Mouse (Mus musculus): ENCODE measurements around the gene Cyren.

GRCm38 (mm10) chr6:34884724-34885123 lies 6.9 kb upstream of the Cyren start:
- TF ChIP-seq GATA1 (IDR thresholded peaks at IDR 0.05; ENCODE audit: low read length): no peak
- no peak for TF ChIP-seq TAL1 (IDR thresholded peaks at IDR 0.05; ENCODE audit: low read length)
